Mouse (Mus musculus) midbrain, embryonic 12.5 days (tissue): Measurements from ENCODE around the gene Parp16. TPM values are rescaled to one million over a fixed set of nuclear protein-coding genes. Genes with fewer than 3 reads are reported as not detected.
"Not testable (repeated sequence)": the region's sequence is repeated elsewhere in the genome, so short reads cannot be mapped to it uniquely, and the experiment has no call there.

Source experiments
- ATAC-seq: fragments of 200-750 bp; cut with Nextera tagmentation; 2 replicates; pipeline ENCODE4 v1.8.0; 2017; ENCODE audit warnings: low read depth, moderate TSS enrichment, moderate library complexity; ENCODE audit not compliant: low FRiP score
- H3K27ac ChIP-seq: fragments of 300-500 bp; sonication (generic); replicated peaks from 2 replicates; pipeline ENCODE4 v1.5.1; 2016; ENCODE audit warnings: mild to moderate bottlenecking
- H3K27me3 ChIP-seq: fragments of 300-500 bp; sonication (generic); 2 replicates; pipeline ENCODE4 v1.6.1; 2016; ENCODE audit warnings: mild to moderate bottlenecking
- H3K36me3 ChIP-seq: fragments of 300-500 bp; sonication (generic); 2 replicates; pipeline ENCODE4 v1.6.1; 2016
- H3K4me1 ChIP-seq: fragments of 300-500 bp; sonication (generic); 2 replicates; pipeline ENCODE4 v1.6.1; 2016
- H3K4me2 ChIP-seq: fragments of 300-500 bp; sonication (generic); replicated peaks from 2 replicates; pipeline ENCODE4 v1.6.1; 2016; ENCODE audit warnings: mild to moderate bottlenecking, moderate library complexity
- H3K4me3 ChIP-seq: fragments of 300-500 bp; sonication (generic); 2 replicates; pipeline ENCODE4 v1.5.1; 2016; ENCODE audit warnings: mild to moderate bottlenecking
- H3K9ac ChIP-seq: fragments of 300-500 bp; sonication (generic); replicated peaks from 2 replicates; pipeline ENCODE4 v1.6.1; 2016; ENCODE audit warnings: mild to moderate bottlenecking, moderate library complexity
- H3K9me3 ChIP-seq: fragments of 300-500 bp; sonication (generic); 2 replicates; pipeline ENCODE4 v1.6.1; 2016; ENCODE audit warnings: mild to moderate bottlenecking
- WGBS: fragments of 180-500 bp; shearing (Covaris S2); methylation state at CpG from one replicate; pipeline ENCODE4 v1.1.7; 2016; 5-methylcytosine and 5-hydroxymethylcytosine counted together
- polyA plus RNA-seq: library from polyadenylated mRNA; unstranded; fragments of >200 nt; fragmentation: Nextera tagmentation; extraction: Ambion mirVana; gene quantifications from 2 replicates; pipeline ENCODE4 v1.2.1, GENCODE M21; 2016

Parp16 gene
- polyA plus RNA-seq, 1 experiment from 2014 or later, result 6.5 TPM

DNA sequence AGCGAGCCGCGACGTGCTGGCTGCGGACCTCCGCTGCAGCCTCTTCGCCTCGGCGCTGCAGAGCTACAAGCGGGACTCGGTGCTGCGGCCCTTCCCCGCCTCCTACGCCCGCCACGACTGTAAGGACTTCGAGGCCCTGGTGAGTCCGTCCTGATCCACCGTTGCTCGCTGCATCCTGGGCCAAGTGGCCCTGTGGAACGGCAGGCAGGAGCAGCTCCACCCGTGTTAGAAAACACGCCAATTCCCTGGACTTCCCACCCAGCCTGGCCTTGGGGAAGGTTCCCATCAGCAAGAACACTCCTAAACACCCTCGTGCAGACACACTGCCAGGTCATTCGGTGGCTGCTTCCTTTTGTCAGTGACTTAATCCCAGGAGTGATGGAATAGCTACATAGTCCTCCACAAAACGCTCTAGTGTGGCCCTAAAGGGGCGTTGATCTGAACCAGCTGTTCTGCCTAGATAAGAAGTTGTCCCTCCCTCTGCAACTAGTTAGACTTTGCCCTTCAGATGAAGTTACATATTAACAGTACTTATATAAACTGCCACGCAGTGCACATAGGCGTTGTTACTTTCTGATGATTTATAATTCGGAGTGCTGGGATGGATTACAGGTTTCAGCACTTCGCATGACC is 20.5 kb downstream of the Parp16 start:
- peaks cover 7% of the 10 kb centered on the region for H3K4me1 ChIP-seq
- no peaks in the 10 kb centered on the region for H3K9me3 ChIP-seq
- no peaks in the 10 kb centered on the region for H3K27me3 ChIP-seq
- H3K36me3 ChIP-seq, result no peaks in the 10 kb centered on the region
- H3K9ac ChIP-seq, result peak overlapping the region; percentile 75
- H3K4me2 ChIP-seq, result peak overlapping the region; percentile 81
- 12% methylated on average over 31 of the region's 31 CpGs for WGBS
- H3K27ac ChIP-seq, result peak overlapping the region; percentile 76
- no peak for ATAC-seq
- H3K4me3 ChIP-seq, result peak overlapping the region; percentile 55

GRCm38 (mm10) chr9:65216972-65217371 is 21.8 kb downstream of the Parp16 start:
- no peaks in the 10 kb centered on the region for H3K27me3 ChIP-seq
- ATAC-seq, result no peak
- H3K36me3 ChIP-seq, result no peaks in the 10 kb centered on the region
- peaks cover 7% of the 10 kb centered on the region for H3K4me1 ChIP-seq
- no peak overlapping the region for H3K4me3 ChIP-seq
- WGBS, result 76% methylated on average over 8 of the region's 8 CpGs
- no peak overlapping the region for H3K9ac ChIP-seq
- no peaks in the 10 kb centered on the region for H3K9me3 ChIP-seq
- no peak overlapping the region for H3K4me2 ChIP-seq
- H3K27ac ChIP-seq, result no peak overlapping the region

- no peaks in the 10 kb centered on the region for H3K36me3 ChIP-seq
- 74% methylated on average over 6 of the region's 6 CpGs for WGBS
- H3K27me3 ChIP-seq, result no peaks in the 10 kb centered on the region
- H3K27ac ChIP-seq, result no peak overlapping the region
- ATAC-seq, result no peak
- no peak overlapping the region for H3K4me3 ChIP-seq
- no peak overlapping the region for H3K9ac ChIP-seq
- H3K4me2 ChIP-seq, result no peak overlapping the region
- peaks cover 7% of the 10 kb centered on the region for H3K4me1 ChIP-seq
- no peaks in the 10 kb centered on the region for H3K9me3 ChIP-seq
These were observed 22.5 kb downstream of the Parp16 start for GRCm38 (mm10) chr9:65217661-65218060.

- Histone ChIP-seq H3K9me3 (no peaks in the 10 kb centered on the region), H3K4me2 (no peak overlapping the region), H3K4me1 (peaks cover 7% of the 10 kb centered on the region), H3K27me3 (no peaks in the 10 kb centered on the region), H3K4me3 (no peak overlapping the region), H3K36me3 (no peaks in the 10 kb centered on the region), H3K27ac (no peak overlapping the region), H3K9ac (no peak overlapping the region)
- no peak for ATAC-seq
- WGBS, result 59% methylated on average over 1 of the region's 1 CpGs
These were observed 23.8 kb downstream of the Parp16 start for GRCm38 (mm10) chr9:65218916-65219315.

DNA sequence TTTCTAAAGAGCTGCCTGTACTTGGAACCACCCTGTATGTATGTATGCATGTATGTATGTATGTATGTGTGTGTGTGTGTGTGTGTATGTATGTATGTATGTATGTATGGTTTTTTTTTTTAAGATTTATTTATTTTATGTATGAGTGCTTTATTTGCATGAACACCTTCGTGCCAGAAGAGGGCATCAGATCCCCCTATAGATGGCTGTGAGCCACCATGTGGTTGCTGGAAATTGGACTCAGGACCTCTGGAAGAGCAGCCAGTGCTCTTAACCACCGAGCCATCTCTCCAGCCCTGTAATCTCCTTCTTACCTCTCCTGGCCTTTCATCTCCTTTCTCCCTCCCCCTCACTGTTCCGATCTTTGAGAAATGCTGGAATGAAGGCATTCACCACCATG is 25.2 kb downstream of the Parp16 start:
- H3K27me3 ChIP-seq, H3K27ac ChIP-seq, H3K4me3 ChIP-seq, H3K9ac ChIP-seq, H3K36me3 ChIP-seq, ATAC-seq, H3K4me1 ChIP-seq, H3K4me2 ChIP-seq, H3K9me3 ChIP-seq: not testable (repeated sequence)
- WGBS, result 40% methylated on average over 3 of the region's 3 CpGs

DNA sequence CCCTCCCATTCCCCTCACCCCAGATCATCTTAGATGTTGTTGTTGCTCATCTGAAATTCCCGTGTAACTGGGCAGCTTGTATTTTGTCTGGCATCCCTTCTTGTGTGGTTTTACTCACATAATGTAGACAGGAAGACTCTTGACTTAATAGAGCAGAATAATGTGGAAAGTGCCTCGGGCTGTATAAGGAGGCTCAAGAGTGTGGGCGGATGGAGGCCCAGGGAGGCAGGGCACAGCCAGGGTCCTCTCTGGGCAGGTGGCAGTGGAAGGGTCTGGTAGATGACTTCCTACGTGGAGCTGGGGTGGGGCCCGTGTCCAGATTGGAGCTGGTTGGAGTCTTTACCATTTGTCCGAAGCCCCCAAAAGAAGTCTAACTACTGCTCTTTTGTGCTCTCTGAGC is 28.8 kb downstream of the Parp16 start:
- no peaks in the 10 kb centered on the region for H3K36me3 ChIP-seq
- no peak for ATAC-seq
- no peak overlapping the region for H3K4me2 ChIP-seq
- 86% methylated on average over 6 of the region's 6 CpGs for WGBS
- H3K9me3 ChIP-seq, result no peaks in the 10 kb centered on the region
- no peak overlapping the region for H3K9ac ChIP-seq
- no peak overlapping the region for H3K4me3 ChIP-seq
- H3K27ac ChIP-seq, result no peak overlapping the region
- no peaks in the 10 kb centered on the region for H3K4me1 ChIP-seq
- no peaks in the 10 kb centered on the region for H3K27me3 ChIP-seq

GRCm38 (mm10) chr9:65225795-65226194 is 30.6 kb downstream of the Parp16 start:
- Histone ChIP-seq H3K27me3 (no peaks in the 10 kb centered on the region), H3K9me3 (no peaks in the 10 kb centered on the region), H3K4me2 (no peak overlapping the region), H3K4me1 (no peaks in the 10 kb centered on the region), H3K4me3 (no peak overlapping the region), H3K36me3 (no peaks in the 10 kb centered on the region), H3K9ac (no peak overlapping the region), H3K27ac (no peak overlapping the region)
- no peak for ATAC-seq
- 39% methylated on average over 4 of the region's 4 CpGs for WGBS

- Histone ChIP-seq H3K4me2 (no peak overlapping the region), H3K36me3 (0 out of 2 replicates have a peak, but pooled peaks cover 3% of the 10 kb centered on the region), H3K27me3 (no peaks in the 10 kb centered on the region), H3K27ac (no peak overlapping the region), H3K4me1 (no peaks in the 10 kb centered on the region), H3K4me3 (no peak overlapping the region), H3K9me3 (no peaks in the 10 kb centered on the region), H3K9ac (no peak overlapping the region)
- ATAC-seq, result no peak
- 72% methylated on average over 6 of the region's 6 CpGs for WGBS
These were observed 35.1 kb downstream of the Parp16 start for GRCm38 (mm10) chr9:65230250-65230649.

DNA sequence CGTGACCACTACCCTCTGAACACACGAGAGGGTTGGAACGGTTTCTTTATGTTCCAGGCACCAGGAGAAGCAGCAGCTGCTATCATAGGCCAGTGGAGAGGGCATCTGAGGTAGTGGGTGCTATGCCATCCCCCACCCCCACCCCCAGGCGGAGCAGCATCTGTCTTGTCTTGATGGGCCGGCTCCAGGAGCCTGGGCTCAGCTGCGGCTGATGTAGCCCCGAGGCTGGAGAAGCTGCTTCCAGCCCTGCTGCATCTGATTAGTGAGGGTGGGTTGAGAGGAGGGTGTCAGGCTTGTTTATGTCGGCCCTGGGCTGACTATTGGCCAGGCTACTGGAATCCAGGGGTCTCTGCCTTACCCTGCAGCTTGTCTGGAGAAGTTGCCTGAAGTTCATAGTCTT is 36.1 kb downstream of the Parp16 start:
- Histone ChIP-seq H3K36me3 (0 out of 2 replicates have a peak, but pooled peaks cover 3% of the 10 kb centered on the region), H3K4me3 (no peak overlapping the region), H3K27ac (peak overlapping the region; percentile 46; the same call in 1 of the 2 replicates), H3K4me1 (no peaks in the 10 kb centered on the region), H3K27me3 (no peaks in the 10 kb centered on the region), H3K9ac (no peak overlapping the region), H3K4me2 (no peak overlapping the region), H3K9me3 (no peaks in the 10 kb centered on the region)
- ATAC-seq, result no peak
- 74% methylated on average over 7 of the region's 8 CpGs for whole genome bisulfite sequencing

- no peak for ATAC-seq
- WGBS, result 93% methylated on average over 9 of the region's 9 CpGs
- no peaks in the 10 kb centered on the region for H3K27me3 ChIP-seq
- H3K9me3 ChIP-seq, result no peaks in the 10 kb centered on the region
- no peaks in the 10 kb centered on the region for H3K4me1 ChIP-seq
- H3K9ac ChIP-seq, result no peak overlapping the region
- H3K36me3 ChIP-seq, result 0 out of 2 replicates have a peak, but pooled peaks cover 9% of the 10 kb centered on the region
- no peak overlapping the region for H3K27ac ChIP-seq
- no peak overlapping the region for H3K4me2 ChIP-seq
- no peak overlapping the region for H3K4me3 ChIP-seq
These were observed 38.3 kb downstream of the Parp16 start for GRCm38 (mm10) chr9:65233243-65233985.

DNA sequence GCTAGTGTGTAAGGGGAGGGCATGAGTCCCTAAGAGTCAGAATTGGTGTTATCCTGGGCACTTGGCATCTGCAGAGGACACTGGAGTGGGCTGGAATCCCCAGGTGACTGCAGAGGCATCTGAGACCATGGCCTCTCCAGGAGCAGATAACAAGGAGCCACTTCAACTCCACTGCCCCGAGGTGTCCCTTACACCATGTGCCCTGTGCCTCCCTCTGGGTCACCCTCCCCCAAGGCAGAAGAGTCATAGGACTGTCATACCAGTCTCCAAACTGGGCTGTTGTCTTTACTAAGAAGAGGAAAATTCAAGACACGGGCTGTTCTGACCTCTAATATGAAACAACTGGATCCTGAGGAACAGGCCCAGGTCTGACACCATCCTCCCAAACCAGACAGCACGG is 39.6 kb downstream of the Parp16 start:
- Histone ChIP-seq H3K4me2 (no peak overlapping the region), H3K36me3 (0 out of 2 replicates have a peak, but pooled peaks cover 9% of the 10 kb centered on the region), H3K9me3 (no peaks in the 10 kb centered on the region), H3K27me3 (no peaks in the 10 kb centered on the region), H3K9ac (no peak overlapping the region), H3K27ac (no peak overlapping the region), H3K4me1 (no peaks in the 10 kb centered on the region), H3K4me3 (no peak overlapping the region)
- ATAC-seq, result no peak
- 86% methylated on average over 3 of the region's 3 CpGs for WGBS

DNA sequence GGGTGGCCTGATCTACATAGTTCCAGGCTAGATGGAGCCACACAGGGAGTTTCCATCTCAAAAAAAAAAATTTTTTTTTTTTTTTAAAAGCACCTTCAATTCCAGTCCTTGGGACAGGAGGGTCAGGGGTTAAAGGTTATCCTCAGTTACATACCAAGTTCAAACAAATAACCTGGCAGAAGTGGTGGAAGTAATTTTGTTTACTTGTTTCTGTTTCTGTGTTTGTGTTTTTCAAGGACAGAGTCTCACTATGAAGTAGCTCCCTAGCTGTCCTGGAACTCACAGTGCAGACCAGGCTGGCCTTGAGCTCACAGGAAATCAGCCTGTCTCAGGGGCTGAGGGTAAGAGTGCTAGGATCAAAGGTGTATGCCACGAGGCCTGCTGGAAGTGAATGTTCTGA is 40.4 kb downstream of the Parp16 start:
- 0 out of 2 replicates have a peak, but pooled peaks cover 9% of the 10 kb centered on the region for H3K36me3 ChIP-seq
- no peaks in the 10 kb centered on the region for H3K4me1 ChIP-seq
- H3K9me3 ChIP-seq, result no peaks in the 10 kb centered on the region
- no peak for ATAC-seq
- H3K27ac ChIP-seq, result no peak overlapping the region
- no peak overlapping the region for H3K4me3 ChIP-seq
- no peak overlapping the region for H3K4me2 ChIP-seq
- 57% methylated on average over 1 of the region's 1 CpGs for WGBS
- H3K9ac ChIP-seq, result no peak overlapping the region
- H3K27me3 ChIP-seq, result no peaks in the 10 kb centered on the region
